Mouse (Mus musculus) midbrain, embryonic 14.5 days (tissue): ENCODE measurements around the gene Bora. TPM values are rescaled to one million over a fixed set of nuclear protein-coding genes. Genes with fewer than 3 reads are reported as not detected.

Source experiments
- ATAC-seq: fragments of 200-750 bp; cut with Nextera tagmentation; 2 replicates; pipeline ENCODE4 v1.8.0; 2017; ENCODE audit warnings: moderate number of reproducible peaks, moderate library complexity; ENCODE audit not compliant: low FRiP score, low TSS enrichment
- DNase-seq: peaks from one replicate; pipeline ENCODE4 v3.0.0-alpha.2; 2015
- H3K27ac ChIP-seq: fragments of 300-500 bp; sonication (generic); replicated peaks from 2 replicates; pipeline ENCODE4 v1.5.1; 2014; ENCODE audit warnings: mild to moderate bottlenecking, low read depth, low read length, moderate library complexity
- H3K27me3 ChIP-seq: fragments of 300-500 bp; sonication (generic); 2 replicates; pipeline ENCODE4 v1.6.1; 2014; ENCODE audit warnings: low read length, control low read depth, mixed read lengths; ENCODE audit not compliant: control insufficient read depth, insufficient read depth
- H3K36me3 ChIP-seq: fragments of 300-500 bp; sonication (generic); 2 replicates; pipeline ENCODE4 v1.6.1; 2014; ENCODE audit warnings: low read length, control low read depth; ENCODE audit not compliant: control insufficient read depth, insufficient read depth
- H3K4me1 ChIP-seq: fragments of 300-500 bp; sonication (generic); 2 replicates; pipeline ENCODE4 v1.6.1; 2014; ENCODE audit warnings: mild to moderate bottlenecking, antibody characterized with exemption, low read length, control low read depth; ENCODE audit not compliant: control insufficient read depth, insufficient read depth
- H3K4me2 ChIP-seq: fragments of 300-500 bp; sonication (generic); 2 replicates; pipeline ENCODE4 v1.6.1; 2014; ENCODE audit warnings: mild to moderate bottlenecking, low read length, moderate library complexity
- H3K4me3 ChIP-seq: fragments of 300-500 bp; sonication (generic); replicated peaks from 2 replicates; pipeline ENCODE4 v1.5.1; 2014; ENCODE audit warnings: low read depth, low read length
- H3K9ac ChIP-seq: fragments of 300-500 bp; sonication (generic); replicated peaks from 2 replicates; pipeline ENCODE4 v1.6.1; 2014; ENCODE audit warnings: mild to moderate bottlenecking, low read length, moderate library complexity
- H3K9me3 ChIP-seq: fragments of 300-500 bp; sonication (generic); 2 replicates; pipeline ENCODE4 v1.6.1; 2016; ENCODE audit warnings: low read length, control low read depth, mixed read lengths; ENCODE audit not compliant: control insufficient read depth
- WGBS: fragments of 180-500 bp; shearing (Covaris S2); extraction: QIAGEN DNeasy Blood & Tissue Kit; methylation state at CpG from one replicate; pipeline ENCODE4 v1.1.7; 2014; 5-methylcytosine and 5-hydroxymethylcytosine counted together
- polyA plus RNA-seq: library from polyadenylated mRNA; unstranded; fragments of >200 nt; fragmentation: Nextera tagmentation; extraction: Ambion mirVana; gene quantifications from 2 replicates; pipeline ENCODE4 v1.2.1, GENCODE M21; 2014

Gene Bora
- polyA plus RNA-seq = 10.6 and 16.4 TPM in 2 replicates

DNA sequence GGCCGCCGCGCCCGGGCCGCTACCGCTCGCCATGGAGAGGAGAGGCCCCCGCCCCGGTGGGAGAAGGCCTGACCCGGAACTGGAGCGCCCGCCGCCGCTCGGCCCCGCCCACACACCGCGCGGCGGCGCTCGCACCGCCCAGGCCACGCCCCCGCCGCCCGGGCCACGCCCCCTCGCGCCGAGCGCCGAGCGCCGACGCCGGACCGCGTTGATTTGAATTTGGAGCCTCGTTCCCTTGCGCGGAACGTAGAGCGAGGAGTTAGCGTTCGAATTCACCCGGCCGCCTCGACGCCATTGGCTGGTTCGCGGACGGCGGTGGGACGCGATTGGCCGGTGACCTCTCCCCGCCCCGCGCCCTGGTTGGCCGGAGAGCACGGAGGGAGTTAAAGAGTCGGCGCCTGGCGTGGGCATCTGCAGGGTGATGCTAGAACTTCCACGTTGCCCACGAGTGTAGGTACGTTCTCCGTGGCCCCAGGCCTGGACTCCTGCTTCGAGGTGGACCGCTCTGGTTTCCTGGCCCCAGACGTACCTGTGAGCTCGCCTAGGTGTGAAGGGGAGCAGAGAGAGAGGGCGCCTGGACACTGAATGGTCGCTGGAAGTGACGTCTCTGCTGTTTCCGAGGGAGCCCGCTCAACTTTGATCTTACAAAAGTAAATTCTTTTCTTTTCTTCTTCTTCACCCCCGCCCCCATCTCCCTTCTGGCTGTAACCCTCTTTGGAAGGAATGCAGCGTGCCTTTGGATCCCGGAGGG is at the start of gene Bora, which contains the start of gene Mzt1:
Gene Bora (plus strand): TSS at position 192 of the 751 bp plus-strand sequence.
Gene Mzt1 (minus strand): TSS at position 104 of the 751 bp plus-strand sequence.
- Histone ChIP-seq H3K9me3 (no peaks in the 10 kb centered on the region), H3K36me3 (0 out of 2 replicates have a peak, but pooled peaks cover 3% of the 10 kb centered on the region), H3K4me1 (peaks cover 22% of the 10 kb centered on the region), H3K4me2 (peak within 1 kb of the TSS; percentile 79), H3K4me3 (peak within 1 kb of the TSS; percentile 99), H3K9ac (peak within 1 kb of the TSS; percentile 94), H3K27ac (peak within 1 kb of the TSS; percentile 84), H3K27me3 (no peaks in the 10 kb centered on the region)
- peak; percentile 97 for ATAC-seq
- 1% methylated on average over 77 of the region's 81 CpGs for WGBS
- DNase-seq = peak; percentile 96

DNA sequence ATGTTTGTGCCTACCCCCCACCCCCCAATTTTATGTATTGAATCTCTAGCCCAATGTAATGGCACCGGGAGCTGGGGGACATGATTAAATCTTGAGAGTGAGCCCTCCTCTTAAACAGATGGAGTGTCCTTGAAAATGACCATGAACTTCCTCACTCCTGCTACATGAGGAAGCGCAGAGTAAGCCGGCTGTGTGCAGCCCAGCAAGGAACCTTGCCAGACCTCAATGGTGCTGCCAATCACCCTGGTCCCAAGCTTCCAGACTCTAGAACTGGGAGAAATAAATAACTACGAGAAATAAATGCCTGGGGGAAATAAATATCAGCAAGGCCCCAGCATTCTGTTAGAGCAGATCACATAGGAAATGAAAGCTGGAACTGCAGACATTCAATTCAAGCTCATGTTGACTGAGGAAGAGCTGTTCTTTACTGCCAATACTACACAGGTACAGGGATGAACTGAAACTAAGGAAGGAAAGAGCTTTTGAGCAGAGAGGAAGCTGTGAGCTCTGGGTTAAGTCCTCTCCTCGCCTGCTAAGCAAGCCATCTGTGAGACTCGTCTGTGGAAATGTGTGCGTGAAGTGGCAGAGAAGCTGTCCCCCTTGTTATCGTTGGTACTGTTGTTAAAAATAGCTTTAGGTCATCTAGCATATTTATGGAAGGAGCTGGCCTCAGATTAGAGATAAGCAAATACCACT is 35.6 kb upstream of the Bora start:
- no peak overlapping the region for H3K9ac ChIP-seq
- DNase-seq (no peak), ATAC-seq (no peak)
- H3K4me1 ChIP-seq = no peaks in the 10 kb centered on the region
- no peaks in the 10 kb centered on the region for H3K27me3 ChIP-seq
- H3K4me2 ChIP-seq = no peak overlapping the region
- H3K36me3 ChIP-seq = no peaks in the 10 kb centered on the region
- no peak overlapping the region for H3K27ac ChIP-seq
- no peaks in the 10 kb centered on the region for H3K9me3 ChIP-seq
- 65% methylated on average over 8 of the region's 8 CpGs for WGBS
- no peak overlapping the region for H3K4me3 ChIP-seq

DNA sequence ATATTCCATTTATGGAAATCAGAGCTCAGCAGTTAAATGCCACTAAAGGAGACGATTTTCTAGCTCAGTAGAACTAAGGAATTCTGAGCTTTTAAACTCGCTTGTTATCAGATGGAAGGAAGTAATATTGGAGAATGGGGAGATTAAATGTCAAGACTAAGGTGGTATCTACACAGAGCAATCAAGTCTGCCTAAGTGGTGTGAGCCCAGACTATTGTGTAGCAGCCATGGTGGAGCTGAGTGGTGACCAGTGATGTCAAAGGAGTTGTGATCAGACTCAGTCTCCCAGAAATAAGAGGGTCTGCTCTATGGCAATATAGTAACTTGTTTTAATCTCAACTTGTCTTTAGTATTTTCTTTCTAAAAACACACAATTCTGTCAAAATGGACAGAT is 35.1 kb upstream of the Bora start:
- Histone ChIP-seq H3K4me1 (no peaks in the 10 kb centered on the region), H3K4me3 (no peak overlapping the region), H3K4me2 (no peak overlapping the region), H3K36me3 (no peaks in the 10 kb centered on the region), H3K9me3 (no peaks in the 10 kb centered on the region), H3K27ac (no peak overlapping the region), H3K9ac (no peak overlapping the region), H3K27me3 (no peaks in the 10 kb centered on the region)
- ATAC-seq (no peak), DNase-seq (no peak)
- WGBS = 64% methylated on average over 2 of the region's 2 CpGs

DNA sequence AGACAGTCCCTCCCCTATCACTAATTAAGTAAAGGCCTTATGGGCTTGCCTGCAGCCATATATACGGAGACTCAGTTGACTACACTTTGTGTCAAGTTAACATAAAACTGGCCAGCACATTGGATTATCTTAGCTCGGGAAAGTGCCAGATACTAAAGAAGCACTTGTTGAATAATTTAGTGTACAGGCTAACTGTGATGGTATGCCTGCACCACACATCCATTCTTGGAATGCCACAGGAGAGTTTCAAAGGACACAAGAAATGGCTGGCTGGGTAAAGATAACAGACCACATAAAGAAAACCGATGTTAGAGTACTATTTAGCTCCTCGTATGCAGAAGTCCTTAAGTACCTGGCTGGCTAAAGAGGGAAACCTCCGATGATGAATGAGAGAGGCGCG is 27.3 kb upstream of the Bora start:
- WGBS = 86% methylated on average over 7 of the region's 7 CpGs
- Histone ChIP-seq H3K27ac (no peak overlapping the region), H3K9me3 (no peaks in the 10 kb centered on the region), H3K4me2 (no peak overlapping the region), H3K9ac (no peak overlapping the region), H3K4me3 (no peak overlapping the region), H3K4me1 (no peaks in the 10 kb centered on the region), H3K27me3 (no peaks in the 10 kb centered on the region), H3K36me3 (no peaks in the 10 kb centered on the region)
- no peak for DNase-seq
- ATAC-seq = no peak

DNA sequence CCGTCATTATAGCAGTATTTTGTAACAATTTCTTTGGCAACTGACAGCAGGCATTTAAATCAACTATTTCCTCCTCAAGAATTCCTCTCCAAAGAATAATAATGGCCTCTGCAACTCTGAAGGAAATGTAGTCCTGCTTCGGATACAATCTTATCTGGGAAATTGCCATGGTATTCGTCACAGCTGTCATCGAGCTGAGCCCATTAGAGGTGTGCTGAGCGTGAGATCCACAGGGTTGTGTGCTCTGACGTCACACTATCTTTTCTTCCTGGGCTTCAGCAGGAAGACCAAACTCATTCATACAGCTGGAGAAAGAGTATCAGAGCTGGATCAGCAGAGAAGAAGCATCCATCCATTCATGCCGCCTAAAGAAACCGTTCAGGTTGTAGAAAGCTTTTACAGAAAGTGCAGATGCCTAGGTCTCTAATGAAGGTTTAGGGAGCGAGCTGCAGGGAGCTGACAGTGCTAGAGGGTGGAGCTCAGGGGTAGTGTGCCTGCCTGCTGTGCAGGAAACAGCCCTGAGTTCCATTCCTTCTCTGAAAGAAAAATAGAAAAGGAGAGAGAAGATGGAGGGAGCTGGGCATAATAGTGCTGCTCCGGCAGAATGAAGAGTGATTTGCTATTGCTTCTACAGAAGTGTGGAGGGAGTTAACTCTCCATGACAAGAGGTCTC is 26.8 kb upstream of the Bora start:
- H3K27me3 ChIP-seq = no peaks in the 10 kb centered on the region
- H3K27ac ChIP-seq = no peak overlapping the region
- H3K4me2 ChIP-seq = no peak overlapping the region
- WGBS = 67% methylated on average over 10 of the region's 10 CpGs
- no peak overlapping the region for H3K4me3 ChIP-seq
- no peaks in the 10 kb centered on the region for H3K4me1 ChIP-seq
- no peak overlapping the region for H3K9ac ChIP-seq
- no peaks in the 10 kb centered on the region for H3K36me3 ChIP-seq
- DNase-seq (no peak), ATAC-seq (no peak)
- no peaks in the 10 kb centered on the region for H3K9me3 ChIP-seq

DNA sequence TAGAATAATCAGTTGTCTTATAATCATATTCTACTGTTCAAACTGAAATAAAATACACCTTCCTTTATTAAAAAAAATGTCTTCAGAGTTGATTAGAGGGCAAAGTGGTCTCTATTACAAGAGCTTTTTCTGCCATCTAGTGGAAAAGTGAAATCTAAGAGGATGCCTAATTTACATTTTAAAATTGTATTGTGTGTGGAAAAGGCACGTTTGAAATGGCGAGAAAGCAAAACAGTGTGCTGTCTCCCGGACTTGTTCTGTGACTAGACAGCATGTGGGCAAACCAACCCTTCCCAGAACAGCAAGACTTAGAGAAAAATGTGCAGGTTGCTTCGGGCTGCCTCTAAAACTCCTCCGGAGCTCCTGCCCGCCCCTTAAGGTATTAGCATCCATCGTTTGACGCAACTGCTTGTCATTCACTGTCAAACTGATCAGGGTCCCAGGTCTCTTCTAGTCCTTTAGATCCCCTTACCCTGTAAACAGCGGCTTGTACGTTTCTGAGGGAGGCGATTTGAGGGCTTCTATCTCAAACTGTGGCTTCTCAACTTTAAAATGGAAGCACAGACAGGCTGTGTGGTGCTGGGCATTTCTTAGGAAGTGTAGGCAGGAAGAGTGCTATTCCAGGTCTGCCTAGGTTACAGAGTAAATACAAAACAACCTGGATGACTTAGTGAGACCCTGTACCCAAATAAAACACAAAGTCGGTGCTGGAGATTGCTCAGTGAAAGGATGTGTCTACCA is 23.5 kb upstream of the Bora start:
- Histone ChIP-seq H3K9me3 (0 out of 2 replicates have a peak, but pooled peaks cover 2% of the 10 kb centered on the region), H3K27ac (0 out of 2 replicates have a peak overlapping the region, but pooled peaks have one; percentile 14), H3K4me2 (peak overlapping the region; percentile 51), H3K9ac (peak overlapping the region; percentile 39; the same call in 1 of the 2 replicates), H3K4me3 (peak overlapping the region; percentile 31), H3K36me3 (no peaks in the 10 kb centered on the region), H3K27me3 (no peaks in the 10 kb centered on the region), H3K4me1 (no peaks in the 10 kb centered on the region)
- ATAC-seq = peak; percentile 31; the same call in 1 of the 2 replicates
- peak; percentile 83 for DNase-seq
- 36% methylated on average over 12 of the region's 12 CpGs for WGBS

DNA sequence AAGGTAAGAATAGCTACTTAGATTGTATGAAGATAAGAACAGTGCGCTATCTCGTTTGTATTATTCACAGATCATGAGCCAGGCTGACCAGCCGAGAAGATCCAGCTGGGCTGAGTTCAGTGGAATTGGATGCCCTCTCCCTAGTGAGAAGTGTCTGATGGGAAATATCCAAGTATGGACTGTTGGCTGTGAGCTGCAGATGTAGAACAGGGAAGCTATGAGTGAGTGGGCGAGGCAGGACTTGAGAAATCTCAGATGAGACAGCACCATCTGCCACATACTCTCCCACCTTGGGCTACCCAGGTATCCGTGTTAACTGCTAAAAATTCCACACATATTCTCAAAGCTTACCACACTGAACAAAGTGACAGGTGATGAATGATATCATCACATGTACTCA is 16.0 kb upstream of the Bora start:
- Histone ChIP-seq H3K9me3 (0 out of 2 replicates have a peak, but pooled peaks cover 2% of the 10 kb centered on the region), H3K27ac (no peak overlapping the region)
- 81% methylated on average over 5 of the region's 5 CpGs for WGBS

DNA sequence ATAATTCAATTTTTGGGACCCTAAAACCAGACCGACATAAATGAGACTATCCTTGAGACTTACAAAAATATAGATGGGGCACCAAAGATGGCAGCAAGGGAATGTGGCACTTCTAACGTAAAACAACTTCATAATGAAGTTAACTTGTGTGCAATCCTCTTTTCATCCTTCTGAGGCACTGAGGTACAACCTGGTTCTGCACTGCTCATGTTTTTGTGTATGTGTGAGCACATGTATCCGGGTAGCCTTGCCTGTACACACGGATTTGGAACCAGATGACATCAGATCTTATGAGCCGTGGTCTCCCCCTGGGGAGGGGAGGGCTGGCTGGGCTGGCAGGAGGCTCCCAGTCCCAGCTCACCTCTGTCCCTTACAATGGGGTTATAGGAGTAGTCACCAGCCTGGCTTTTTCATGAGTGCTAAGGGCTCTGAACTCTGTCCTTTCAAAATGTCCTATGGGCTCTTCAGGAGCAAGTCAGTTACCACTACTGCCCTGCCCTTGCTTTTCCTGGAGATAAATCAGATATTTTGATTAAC is 14.6 kb upstream of the Bora start:
- Histone ChIP-seq H3K36me3 (peaks cover 9% of the 10 kb centered on the region), H3K4me1 (0 out of 2 replicates have a peak, but pooled peaks cover 3% of the 10 kb centered on the region), H3K4me3 (no peak overlapping the region), H3K4me2 (no peak overlapping the region), H3K9ac (no peak overlapping the region), H3K27me3 (no peaks in the 10 kb centered on the region), H3K9me3 (0 out of 2 replicates have a peak, but pooled peaks cover 2% of the 10 kb centered on the region), H3K27ac (no peak overlapping the region)
- no peak for DNase-seq
- 0 out of 2 replicates have a peak, but pooled peaks have one; percentile 35 for ATAC-seq
- 88% methylated on average over 5 of the region's 5 CpGs for WGBS

More for the DNA sequence above, 16.0 kb upstream of the Bora start:
- DNase-seq (no peak), ATAC-seq (no peak)
- Histone ChIP-seq H3K27me3 (no peaks in the 10 kb centered on the region), H3K4me2 (no peak overlapping the region), H3K4me3 (no peak overlapping the region), H3K9ac (no peak overlapping the region), H3K4me1 (0 out of 2 replicates have a peak, but pooled peaks cover 3% of the 10 kb centered on the region), H3K36me3 (0 out of 2 replicates have a peak, but pooled peaks cover 2% of the 10 kb centered on the region)
